Mouse (Mus musculus) frontal cortex, adult (tissue): ENCODE results near the gene Nos2.
"Not testable (repeated sequence)": the region's sequence is repeated elsewhere in the genome, so short reads cannot be mapped to it uniquely, and the experiment has no call there.

Experiments
- ATAC-seq: cut with Nextera tagmentation; 2 replicates; pipeline ENCODE4 v1.9.2; 2017; ENCODE audit warnings: mild to moderate bottlenecking, moderate library complexity, mixed read lengths; ENCODE audit not compliant: low TSS enrichment

Gene Nos2

DNA sequence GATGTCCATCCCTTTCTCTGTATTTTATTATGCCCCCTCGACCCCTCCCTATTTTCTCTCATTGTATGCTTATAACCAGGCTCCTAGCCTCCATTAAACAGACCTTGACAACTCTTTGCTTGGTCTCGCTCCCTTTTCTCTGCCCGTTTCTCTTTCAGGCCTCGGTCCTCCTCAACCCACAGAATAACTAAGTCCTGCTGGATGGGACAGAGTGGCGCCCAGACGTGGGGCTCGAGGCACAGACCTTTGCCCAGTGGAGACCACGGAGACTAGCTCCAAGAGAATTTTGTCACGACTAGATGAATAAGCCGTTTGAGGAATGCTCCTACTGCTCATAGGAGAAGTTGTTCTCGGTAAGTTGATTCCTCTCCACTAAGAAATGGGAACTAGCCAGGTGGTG is 68.6 kb downstream of the Nos2 start:
- ATAC-seq = not testable (repeated sequence)

DNA sequence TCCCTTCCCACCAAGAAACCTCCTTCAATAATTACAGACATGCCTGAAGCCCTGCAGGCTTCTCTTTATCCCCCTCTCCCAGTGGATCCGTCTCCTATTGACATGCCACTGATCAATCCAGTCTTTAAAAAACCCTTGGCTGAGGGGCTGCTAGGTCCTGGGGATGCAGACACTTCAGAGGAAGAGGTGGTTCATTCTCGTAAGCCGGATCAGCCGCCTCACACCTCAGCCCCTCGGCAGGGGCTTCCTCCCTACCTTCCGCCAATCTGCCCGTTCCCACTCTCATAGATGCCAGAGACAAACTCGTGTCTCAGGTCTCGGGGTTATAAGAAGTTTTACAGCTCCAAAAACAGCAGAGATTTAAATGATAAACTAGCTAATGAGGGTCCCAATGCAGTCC is 69.5 kb downstream of the Nos2 start:
- no peak for ATAC-seq

DNA sequence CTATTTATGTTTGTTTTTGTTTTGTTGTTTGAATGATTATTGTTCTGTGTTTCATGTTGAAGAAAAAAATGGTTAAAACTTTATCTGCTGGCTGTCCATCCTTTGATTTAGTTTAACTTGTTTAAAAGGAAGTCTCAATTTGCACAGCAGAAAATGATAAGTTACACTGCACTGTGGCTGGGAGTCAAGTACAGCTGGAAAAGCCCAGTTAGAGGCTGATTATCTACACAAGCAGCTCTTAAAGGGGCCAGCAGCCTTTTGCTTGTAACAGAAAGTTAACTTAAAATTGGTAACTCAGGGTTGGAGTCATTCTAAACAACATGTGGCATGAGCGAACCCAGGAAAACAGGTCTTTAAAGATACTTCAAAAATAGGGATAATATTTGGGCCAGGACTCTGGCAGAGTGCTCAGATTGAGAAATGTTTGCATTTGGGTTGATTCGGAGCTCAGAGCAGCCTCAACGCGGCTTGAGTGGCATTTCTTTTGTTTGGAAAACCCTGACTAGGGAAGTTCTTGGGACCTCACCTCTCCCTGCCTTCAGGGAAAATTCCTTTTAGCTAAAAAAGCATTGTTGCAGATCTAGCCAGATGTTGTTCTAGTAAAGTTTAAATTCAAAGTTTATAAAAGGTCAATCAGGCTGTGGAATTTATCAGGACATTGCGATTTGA is 70.4 kb downstream of the Nos2 start:
- not testable (repeated sequence) for ATAC-seq

DNA sequence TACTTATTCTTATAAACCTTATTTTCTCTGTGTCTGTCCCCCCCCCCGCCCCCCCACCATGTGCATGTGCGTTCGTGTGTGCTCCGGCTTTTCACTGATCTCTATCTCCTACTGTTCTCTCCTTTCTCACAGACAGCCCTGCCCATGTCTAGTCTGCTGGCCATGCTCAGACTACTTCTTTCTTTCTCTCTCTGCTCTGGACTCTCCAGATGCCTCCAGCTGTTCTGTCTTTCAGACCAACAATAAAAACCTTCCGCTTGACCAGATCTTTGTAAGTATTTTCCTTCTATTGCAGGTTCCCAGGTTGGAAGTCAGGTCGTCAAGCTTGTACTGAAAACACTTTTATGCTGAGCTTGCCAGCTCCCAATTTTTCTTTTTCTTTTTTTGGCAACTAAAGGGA is 78.5 kb downstream of the Nos2 start:
- ATAC-seq = no peak

DNA sequence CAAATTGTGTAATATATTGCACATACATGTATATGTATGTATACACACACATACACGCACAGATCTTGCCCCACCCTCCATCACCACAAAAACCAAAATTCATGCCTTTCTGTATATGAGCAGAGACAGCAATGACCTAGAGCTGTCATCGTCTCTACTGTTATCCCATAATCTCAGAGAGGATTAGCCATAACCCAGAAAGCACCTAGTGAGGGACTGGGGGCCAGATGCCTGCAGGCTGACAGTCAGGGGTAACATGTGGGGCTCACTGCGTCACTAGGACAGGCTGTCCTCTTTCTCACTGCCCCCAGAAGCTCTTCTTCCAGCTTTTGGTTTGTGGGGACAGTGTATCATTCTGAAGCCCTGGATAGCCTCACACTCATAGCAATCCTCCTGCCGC is 81.3 kb downstream of the Nos2 start:
- no peak for ATAC-seq

DNA sequence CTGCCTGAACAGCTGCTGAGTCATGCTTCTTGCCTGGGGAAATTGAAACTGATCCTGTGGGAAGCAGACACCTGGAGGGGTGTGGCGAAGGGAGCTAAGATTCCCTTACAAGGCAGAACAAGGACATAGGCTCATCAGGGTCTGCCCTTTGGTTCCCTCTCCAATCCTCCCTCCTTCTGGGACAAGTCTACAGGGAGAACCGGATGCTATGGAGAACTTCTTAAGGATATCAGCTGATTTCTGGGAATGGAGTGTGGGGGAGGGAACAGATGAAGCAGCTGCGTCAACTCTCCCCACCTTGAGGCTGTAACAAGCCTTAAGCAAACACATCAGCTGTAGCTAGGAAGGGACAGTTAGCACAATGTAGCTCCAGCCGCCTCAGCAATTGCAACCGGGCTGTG is 82.0 kb downstream of the Nos2 start:
- 0 out of 2 replicates have a peak, but pooled peaks have one; percentile 31 for ATAC-seq

DNA sequence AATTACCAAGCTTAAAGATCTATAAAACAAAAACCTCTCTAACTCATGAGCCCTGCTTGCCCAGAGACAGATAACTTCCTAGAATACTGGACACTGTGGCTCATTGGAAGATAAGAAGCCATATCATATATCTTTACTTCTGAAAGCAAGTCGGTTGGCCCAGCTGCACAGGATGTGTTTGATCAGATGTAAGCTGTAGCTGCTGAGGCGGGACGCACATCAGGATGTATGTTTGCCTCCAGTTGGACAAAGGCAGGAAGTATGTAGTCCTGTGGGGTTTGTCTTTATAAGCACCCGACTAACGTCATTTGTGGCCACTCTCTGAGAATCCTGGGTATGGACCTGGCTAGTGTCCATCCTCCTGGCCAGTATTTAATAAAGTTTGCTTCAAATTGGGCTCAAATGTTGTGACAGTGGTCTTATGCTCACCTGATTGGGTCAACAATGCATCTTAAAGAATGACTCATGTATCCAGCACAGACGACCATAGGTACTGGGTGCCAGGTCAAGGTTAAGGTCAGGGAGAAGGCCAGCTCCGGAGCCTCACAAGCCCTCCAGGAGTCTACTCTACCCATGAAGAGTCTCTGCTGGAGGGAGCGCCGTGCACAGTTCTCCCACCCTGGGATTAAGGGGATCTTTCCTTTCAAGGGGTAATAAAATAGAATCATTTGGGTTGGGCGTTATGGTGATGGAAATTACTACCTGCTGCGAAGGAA is 82.6 kb downstream of the Nos2 start:
- no peak for ATAC-seq

DNA sequence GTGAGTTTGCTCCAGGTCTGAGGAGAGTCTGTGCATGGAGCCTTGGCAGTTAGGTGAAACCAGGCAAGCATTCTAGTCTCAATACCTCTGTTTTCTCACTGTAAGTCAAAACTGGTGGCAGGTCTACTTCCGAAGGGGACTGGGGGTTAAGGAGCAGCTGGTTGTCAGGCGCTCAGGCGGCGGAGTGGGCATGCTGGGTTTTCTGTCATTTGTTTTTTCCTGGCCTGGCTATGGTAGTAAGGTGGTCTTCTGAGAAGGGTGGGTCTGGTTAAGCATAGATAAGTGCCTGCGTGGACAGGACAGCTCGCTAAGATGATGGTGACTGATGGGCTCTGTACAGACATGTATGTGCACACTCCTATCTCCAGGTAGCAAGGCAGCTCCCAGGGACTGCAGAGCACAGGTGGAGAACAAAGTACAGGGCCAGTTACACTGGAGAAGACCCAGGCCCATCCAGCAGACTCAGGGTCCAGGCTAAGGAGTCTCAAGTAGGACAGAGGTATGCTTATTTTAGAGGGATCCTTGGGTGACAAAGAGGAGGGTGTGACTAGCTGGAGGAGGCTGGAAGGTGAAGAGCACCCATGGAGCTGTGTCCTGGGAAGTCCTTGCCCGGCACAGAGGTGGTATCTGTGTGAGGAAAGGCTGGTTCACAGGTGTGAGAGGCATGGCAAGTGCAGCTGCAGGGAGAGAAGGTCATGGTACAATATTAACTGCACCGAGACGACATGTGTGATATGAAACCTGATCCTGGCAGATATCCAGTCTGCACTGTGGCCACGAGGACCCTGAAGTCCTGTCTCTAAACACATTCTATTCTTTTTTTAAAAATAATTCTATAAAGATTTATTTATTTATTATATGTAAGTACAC is 83.4 kb downstream of the Nos2 start:
- ATAC-seq = no peak

DNA sequence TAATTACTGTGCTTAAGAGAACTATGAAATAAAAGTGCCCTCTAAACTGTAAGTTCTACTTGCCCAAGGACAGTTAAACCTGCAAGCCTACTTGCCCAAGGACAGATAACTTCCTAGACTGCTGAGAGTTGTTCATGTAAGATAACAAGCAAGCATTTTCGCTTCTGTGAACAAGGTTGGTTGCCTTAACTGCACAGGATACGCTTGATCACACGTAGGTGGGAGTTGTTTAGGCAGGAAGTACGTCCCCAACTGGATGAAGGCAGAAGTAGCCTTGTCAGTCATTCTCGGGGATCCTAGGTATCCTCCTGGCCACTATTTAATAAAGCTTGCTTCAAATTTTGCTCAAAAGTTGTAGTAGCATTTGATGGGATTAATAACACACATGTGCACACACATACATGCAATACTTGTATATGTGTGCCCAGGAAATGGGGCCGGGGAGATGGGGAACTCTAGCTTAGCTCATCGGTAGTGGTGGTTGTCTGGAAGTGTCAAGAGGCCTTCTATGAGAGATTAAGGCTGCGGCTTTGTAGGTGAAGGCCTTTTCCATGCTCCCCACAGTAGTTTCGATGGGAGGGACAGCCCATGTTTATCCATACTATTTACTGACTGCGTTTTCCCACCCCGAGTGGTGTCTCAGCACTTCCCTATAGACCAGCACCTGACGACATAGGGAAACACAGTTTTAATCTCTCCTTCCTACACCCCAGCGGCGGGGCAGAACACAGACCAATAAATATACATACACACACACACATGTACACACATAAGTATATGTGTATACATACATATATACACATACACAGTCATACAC is 85.2 kb downstream of the Nos2 start:
- no peak for ATAC-seq

DNA sequence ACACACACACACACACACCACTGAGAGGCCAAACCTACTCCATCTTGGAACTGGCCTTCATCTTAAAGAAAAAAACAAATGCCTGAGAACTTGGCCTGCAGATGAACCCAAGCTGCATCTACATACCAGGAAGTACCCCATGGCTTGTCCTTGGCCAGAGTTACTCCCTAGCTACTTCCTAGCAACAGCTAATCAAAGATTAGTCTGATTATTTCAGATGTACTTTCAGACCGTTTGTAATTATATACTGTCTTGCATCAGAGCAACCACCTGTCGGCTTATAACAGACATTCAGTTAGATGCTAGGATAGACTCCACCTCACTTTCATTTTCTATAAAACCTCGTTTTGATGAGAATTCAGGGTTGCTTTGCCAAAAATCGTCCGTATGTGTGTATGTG is 85.8 kb downstream of the Nos2 start:
- no peak for ATAC-seq

DNA sequence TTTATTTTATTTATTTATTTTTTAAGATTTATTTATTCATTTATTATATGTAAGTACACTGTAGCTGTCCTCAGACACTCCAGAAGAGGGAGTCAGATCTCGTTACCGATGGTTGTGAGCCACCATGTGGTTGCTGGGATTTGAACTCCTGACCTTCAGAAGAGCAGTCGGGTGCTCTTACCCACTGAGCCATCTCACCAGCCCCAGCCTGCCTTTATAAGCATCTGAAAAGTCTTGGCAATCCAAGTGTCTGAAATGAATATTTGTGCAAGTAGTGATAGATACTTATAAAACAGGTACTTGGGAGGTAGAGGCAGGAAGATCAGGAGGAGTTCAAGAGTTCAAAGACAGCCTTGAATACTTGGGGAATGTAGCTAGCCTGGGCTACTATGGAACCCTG is 86.8 kb downstream of the Nos2 start:
- ATAC-seq = not testable (repeated sequence)

DNA sequence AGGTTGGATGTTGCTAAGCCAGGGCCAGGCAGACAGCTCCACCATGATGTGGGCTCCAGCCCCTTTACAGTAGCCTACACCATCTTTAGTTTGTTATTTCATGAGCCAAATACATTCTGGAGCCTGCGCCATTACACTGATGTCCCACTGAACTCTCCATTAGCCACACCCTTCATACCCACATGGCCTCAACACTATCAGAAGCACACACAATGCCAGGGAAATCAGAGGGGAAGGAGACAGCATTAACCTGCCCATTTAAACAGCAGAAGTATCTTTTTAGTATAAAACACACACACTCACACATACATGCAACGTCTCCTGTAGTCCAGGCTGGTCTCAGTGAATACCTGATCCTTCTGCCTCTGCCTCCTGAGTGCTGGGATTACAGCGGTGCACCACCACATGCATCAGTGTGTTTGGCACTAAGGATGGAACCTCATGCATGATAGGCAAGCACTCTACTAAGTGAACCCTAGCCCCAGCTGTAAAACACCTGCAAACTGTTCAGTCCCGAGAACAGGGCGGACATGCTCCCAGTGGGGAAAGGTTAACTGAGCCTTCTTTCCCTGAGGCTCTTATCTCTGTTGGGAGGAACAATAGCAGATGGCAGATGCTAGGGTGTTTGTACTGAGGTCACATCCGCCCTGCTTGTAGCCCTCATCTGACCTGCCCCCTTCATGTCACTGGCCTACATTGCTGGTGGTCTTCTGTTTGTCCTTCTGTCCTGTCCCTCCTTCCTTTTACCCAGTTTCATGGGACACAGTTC is 87.6 kb downstream of the Nos2 start:
- ATAC-seq = no peak

DNA sequence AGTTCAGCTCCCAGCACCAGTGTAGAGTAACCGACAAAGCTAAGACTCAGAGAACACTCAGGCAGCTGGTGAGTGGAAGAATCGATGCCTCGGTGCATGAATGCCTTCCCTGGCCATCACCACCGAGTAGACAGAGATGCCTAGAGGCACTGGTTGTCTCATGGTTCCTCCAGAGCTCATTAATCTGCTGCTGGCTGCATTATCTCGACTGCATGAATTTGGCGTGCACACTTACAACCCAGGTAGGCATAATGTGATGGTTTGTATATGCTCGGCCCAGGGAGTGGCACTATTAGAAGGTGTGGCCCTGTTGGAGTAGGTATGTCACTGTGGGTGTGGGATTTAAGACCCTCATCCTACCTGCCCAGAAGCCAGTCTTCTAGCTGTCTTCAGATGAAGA is 88.3 kb downstream of the Nos2 start:
- ATAC-seq = no peak
